Mouse (Mus musculus) neural tube, embryonic 12.5 days (tissue): Measurements from ENCODE around the gene Nlrc5. TPM values are rescaled to one million over a fixed set of nuclear protein-coding genes. Genes with fewer than 3 reads are reported as not detected.
A peak's percentile ranks its signal among the peaks of the same experiment; 100 is the strongest.

Experiments
- ATAC-seq: fragments of 200-750 bp; cut with Nextera tagmentation; 2 replicates; pipeline ENCODE4 v1.8.0; 2017; ENCODE audit warnings: low read depth, mild to moderate bottlenecking, moderate TSS enrichment, moderate library complexity; ENCODE audit not compliant: low FRiP score
- H3K27ac ChIP-seq: fragments of 300-500 bp; sonication (generic); 2 replicates; pipeline ENCODE4 v1.5.1; 2016
- H3K27me3 ChIP-seq: fragments of 300-500 bp; sonication (generic); replicated peaks from 2 replicates; pipeline ENCODE4 v1.6.1; 2016; ENCODE audit warnings: mild to moderate bottlenecking
- H3K36me3 ChIP-seq: fragments of 300-500 bp; sonication (generic); 2 replicates; pipeline ENCODE4 v1.6.1; 2016; ENCODE audit warnings: mild to moderate bottlenecking
- H3K4me1 ChIP-seq: fragments of 300-500 bp; sonication (generic); 2 replicates; pipeline ENCODE4 v1.6.1; 2016
- H3K4me2 ChIP-seq: fragments of 300-500 bp; sonication (generic); replicated peaks from 2 replicates; pipeline ENCODE4 v1.6.1; 2016; ENCODE audit warnings: mild to moderate bottlenecking
- H3K4me3 ChIP-seq: fragments of 300-500 bp; sonication (generic); 2 replicates; pipeline ENCODE4 v1.5.1; 2016
- H3K9ac ChIP-seq: fragments of 300-500 bp; sonication (generic); 2 replicates; pipeline ENCODE4 v1.6.1; 2016; ENCODE audit warnings: mild to moderate bottlenecking
- H3K9me3 ChIP-seq: fragments of 300-500 bp; sonication (generic); 2 replicates; pipeline ENCODE4 v1.6.1; 2016; ENCODE audit warnings: mild to moderate bottlenecking
- WGBS: fragments of 180-500 bp; shearing (Covaris S2); methylation state at CpG from one replicate; pipeline ENCODE4 v1.1.7; 2016; 5-methylcytosine and 5-hydroxymethylcytosine counted together
- polyA plus RNA-seq: library from polyadenylated mRNA; unstranded; fragments of >200 nt; fragmentation: Nextera tagmentation; extraction: Ambion mirVana; gene quantifications from 2 replicates; pipeline ENCODE4 v1.2.1, GENCODE M21; 2016

Gene Nlrc5
- 0.17 and 0.39 TPM in 2 replicates for polyA plus RNA-seq

GRCm38 (mm10) chr8:94433981-94434466, at the start of gene Nlrc5:
TSS of gene Nlrc5 (plus strand) at chr8:94434356.
- Histone ChIP-seq H3K9ac (0 out of 2 replicates have a peak within 1 kb of the TSS, but pooled peaks have one; percentile 26), H3K4me3 (peak within 1 kb of the TSS; percentile 27), H3K27ac (no peak within 1 kb of the TSS), H3K4me2 (peak within 1 kb of the TSS; percentile 63), H3K27me3 (peaks cover 20% of the 10 kb centered on the region; the same call in 1 of the 2 replicates), H3K9me3 (no peaks in the 10 kb centered on the region), H3K4me1 (peaks cover 7% of the 10 kb centered on the region), H3K36me3 (no peaks in the 10 kb centered on the region)
- 2% methylated on average over 29 of the region's 29 CpGs for WGBS
- ATAC-seq = 0 out of 2 replicates have a peak, but pooled peaks have one; percentile 33

DNA sequence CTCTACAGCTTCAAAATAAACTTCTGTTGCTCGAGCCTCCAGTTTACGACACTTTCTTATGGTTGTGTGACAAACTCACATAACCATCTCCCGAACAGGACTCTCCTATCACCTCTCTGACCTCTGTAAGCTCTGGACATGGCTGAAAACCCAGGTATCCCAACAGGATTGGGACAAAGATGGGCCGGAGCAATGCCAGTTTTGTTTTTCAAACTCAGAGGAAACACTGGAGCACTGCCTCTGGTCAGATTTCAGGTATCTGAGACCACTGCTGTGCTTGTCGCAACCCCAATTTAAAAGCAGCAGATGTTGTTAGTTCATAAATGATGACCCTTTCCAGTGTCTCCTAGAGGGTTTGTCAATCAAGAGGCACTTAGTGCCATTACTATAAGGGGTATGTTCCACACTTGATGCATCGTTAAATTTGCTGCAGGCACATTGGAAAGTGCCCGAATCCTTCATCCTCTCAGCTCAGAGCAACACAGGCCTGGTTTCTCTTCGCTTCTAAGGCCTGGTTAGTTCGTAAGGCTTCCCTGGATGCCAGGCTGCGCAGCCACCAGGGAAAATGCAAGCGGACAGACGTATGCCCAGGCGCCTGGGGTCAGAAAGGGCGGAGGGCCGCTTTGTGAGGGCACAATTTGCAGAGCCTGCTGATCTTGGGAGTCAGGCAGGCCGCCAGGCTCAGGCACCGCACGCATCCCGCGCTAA, 48.5 kb upstream of the Nlrc5 start:
- Histone ChIP-seq H3K4me1 (peaks cover 10% of the 10 kb centered on the region; the same call in 1 of the 2 replicates), H3K36me3 (peaks cover 15% of the 10 kb centered on the region), H3K27me3 (no peaks in the 10 kb centered on the region), H3K27ac (peak overlapping the region; percentile 55; the same call in 1 of the 2 replicates), H3K4me3 (peak overlapping the region; percentile 76), H3K9ac (peak overlapping the region; percentile 84), H3K9me3 (no peaks in the 10 kb centered on the region), H3K4me2 (peak overlapping the region; percentile 83)
- ATAC-seq = peak; percentile 29; the same call in 1 of the 2 replicates
- WGBS = 24% methylated on average over 20 of the region's 20 CpGs

GRCm38 (mm10) chr8:94386214-94387026, 47.7 kb upstream of the Nlrc5 start, which contains the start of gene Herpud1:
TSS of gene Herpud1 (plus strand) at chr8:94386438.
- Histone ChIP-seq H3K4me2 (peak within 1 kb of the TSS; percentile 83), H3K27me3 (no peaks in the 10 kb centered on the region), H3K4me3 (peak within 1 kb of the TSS; percentile 76), H3K27ac (peak within 1 kb of the TSS; percentile 55; the same call in 1 of the 2 replicates), H3K9me3 (no peaks in the 10 kb centered on the region), H3K4me1 (peaks cover 10% of the 10 kb centered on the region; the same call in 1 of the 2 replicates), H3K9ac (peak within 1 kb of the TSS; percentile 84), H3K36me3 (peaks cover 22% of the 10 kb centered on the region)
- peak; percentile 99 for ATAC-seq
- under 1% methylated on average over 65 of the region's 65 CpGs for WGBS

- WGBS = under 1% methylated on average over 25 of the region's 25 CpGs
- peak; percentile 49 for ATAC-seq
- Histone ChIP-seq H3K36me3 (peaks cover 30% of the 10 kb centered on the region), H3K9ac (peak overlapping the region; percentile 84), H3K4me1 (peaks cover 10% of the 10 kb centered on the region; the same call in 1 of the 2 replicates), H3K4me3 (peak overlapping the region; percentile 76), H3K27me3 (no peaks in the 10 kb centered on the region), H3K27ac (no peak overlapping the region), H3K4me2 (peak overlapping the region; percentile 83), H3K9me3 (no peaks in the 10 kb centered on the region)
These were observed 47.0 kb upstream of the Nlrc5 start for GRCm38 (mm10) chr8:94387027-94387684.

DNA sequence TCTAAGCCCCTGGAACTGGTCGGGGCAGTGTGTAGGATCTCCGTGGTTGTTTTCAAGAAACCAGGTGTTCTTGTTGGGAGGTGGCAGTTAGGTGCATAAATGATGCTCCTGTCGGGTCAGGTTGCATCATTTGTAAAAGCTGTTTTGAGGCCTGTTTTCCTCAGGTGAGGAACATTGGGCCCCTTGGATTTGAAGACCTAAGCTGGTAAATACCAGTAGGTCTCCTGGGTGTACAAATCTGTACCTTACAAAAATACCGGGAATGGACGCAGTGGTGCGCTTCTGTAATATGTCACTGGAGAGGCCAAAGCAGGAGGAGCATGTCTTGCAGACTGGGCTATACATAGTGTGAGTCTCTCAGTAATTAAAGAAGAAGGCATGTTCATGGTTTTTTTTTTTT, 46.4 kb upstream of the Nlrc5 start:
- WGBS = 44% methylated on average over 6 of the region's 6 CpGs
- Histone ChIP-seq H3K4me3 (peak overlapping the region; percentile 76), H3K9me3 (no peaks in the 10 kb centered on the region)

GRCm38 (mm10) chr8:94389531-94389930, 44.6 kb upstream of the Nlrc5 start:
- Histone ChIP-seq H3K27ac (no peak overlapping the region), H3K9ac (no peak overlapping the region), H3K36me3 (peaks cover 46% of the 10 kb centered on the region), H3K27me3 (no peaks in the 10 kb centered on the region), H3K4me2 (no peak overlapping the region), H3K9me3 (no peaks in the 10 kb centered on the region), H3K4me3 (no peak overlapping the region), H3K4me1 (peaks cover 10% of the 10 kb centered on the region; the same call in 1 of the 2 replicates)
- no peak for ATAC-seq
- WGBS = 93% methylated on average over 6 of the region's 6 CpGs

More for the DNA sequence above, 46.4 kb upstream of the Nlrc5 start:
- H3K27me3 ChIP-seq = no peaks in the 10 kb centered on the region
- peaks cover 10% of the 10 kb centered on the region; the same call in 1 of the 2 replicates for H3K4me1 ChIP-seq
- H3K4me2 ChIP-seq = peak overlapping the region; percentile 83
- no peak for ATAC-seq
- H3K36me3 ChIP-seq = peaks cover 36% of the 10 kb centered on the region
- H3K9ac ChIP-seq = peak overlapping the region; percentile 84
- no peak overlapping the region for H3K27ac ChIP-seq

GRCm38 (mm10) chr8:94390429-94390828, 43.7 kb upstream of the Nlrc5 start:
- no peaks in the 10 kb centered on the region for H3K27me3 ChIP-seq
- H3K4me3 ChIP-seq = no peak overlapping the region
- ATAC-seq = no peak
- WGBS = 95% methylated on average over 6 of the region's 6 CpGs
- H3K4me1 ChIP-seq = peaks cover 9% of the 10 kb centered on the region; the same call in 1 of the 2 replicates
- no peak overlapping the region for H3K27ac ChIP-seq
- H3K9me3 ChIP-seq = no peaks in the 10 kb centered on the region
- no peak overlapping the region for H3K9ac ChIP-seq
- H3K4me2 ChIP-seq = no peak overlapping the region
- peaks cover 54% of the 10 kb centered on the region for H3K36me3 ChIP-seq

- Histone ChIP-seq H3K9ac (no peak overlapping the region), H3K36me3 (peaks cover 58% of the 10 kb centered on the region), H3K4me2 (no peak overlapping the region), H3K4me1 (peaks cover 5% of the 10 kb centered on the region; the same call in 1 of the 2 replicates), H3K27ac (no peak overlapping the region), H3K9me3 (no peaks in the 10 kb centered on the region), H3K27me3 (no peaks in the 10 kb centered on the region), H3K4me3 (no peak overlapping the region)
- WGBS = 98% methylated on average over 8 of the region's 8 CpGs
- no peak for ATAC-seq
These were observed 43.2 kb upstream of the Nlrc5 start for GRCm38 (mm10) chr8:94390910-94391309.

DNA sequence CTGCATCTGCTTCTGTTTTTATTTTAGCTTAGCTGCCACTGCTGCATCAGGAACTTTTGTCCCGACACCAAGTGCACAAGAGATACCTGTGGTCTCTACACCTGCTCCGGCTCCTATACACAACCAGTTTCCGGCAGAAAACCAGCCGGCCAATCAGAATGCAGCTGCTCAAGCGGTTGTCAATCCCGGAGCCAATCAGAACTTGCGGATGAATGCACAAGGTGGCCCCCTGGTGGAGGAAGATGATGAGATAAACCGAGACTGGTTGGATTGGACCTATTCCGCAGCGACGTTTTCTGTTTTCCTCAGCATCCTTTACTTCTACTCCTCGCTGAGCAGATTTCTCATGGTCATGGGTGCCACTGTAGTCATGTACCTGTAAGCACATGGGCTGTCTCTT, 42.0 kb upstream of the Nlrc5 start:
- Histone ChIP-seq H3K27ac (no peak overlapping the region), H3K4me2 (no peak overlapping the region), H3K4me1 (peaks cover 5% of the 10 kb centered on the region; the same call in 1 of the 2 replicates)

GRCm38 (mm10) chr8:94392648-94393047, 41.5 kb upstream of the Nlrc5 start:
- H3K36me3 ChIP-seq = peaks cover 65% of the 10 kb centered on the region
- ATAC-seq = no peak
- H3K4me3 ChIP-seq = no peak overlapping the region

More for the DNA sequence above, 42.0 kb upstream of the Nlrc5 start:
- no peak overlapping the region for H3K4me3 ChIP-seq
- no peaks in the 10 kb centered on the region for H3K9me3 ChIP-seq
- ATAC-seq = no peak
- H3K36me3 ChIP-seq = peaks cover 61% of the 10 kb centered on the region
- H3K27me3 ChIP-seq = no peaks in the 10 kb centered on the region
- H3K9ac ChIP-seq = no peak overlapping the region
- 80% methylated on average over 12 of the region's 12 CpGs for WGBS

GRCm38 (mm10) chr8:94395851-94396540, 38.2 kb upstream of the Nlrc5 start:
- WGBS = 90% methylated on average over 6 of the region's 6 CpGs
- Histone ChIP-seq H3K36me3 (peaks cover 48% of the 10 kb centered on the region), H3K27me3 (no peaks in the 10 kb centered on the region), H3K27ac (no peak overlapping the region), H3K4me3 (no peak overlapping the region), H3K4me2 (no peak overlapping the region), H3K9me3 (no peaks in the 10 kb centered on the region), H3K9ac (no peak overlapping the region), H3K4me1 (no peaks in the 10 kb centered on the region)
- ATAC-seq = no peak

More at GRCm38 (mm10) chr8:94392648-94393047, 41.5 kb upstream of the Nlrc5 start:
- WGBS = 83% methylated on average over 6 of the region's 6 CpGs
- H3K27me3 ChIP-seq = no peaks in the 10 kb centered on the region
- H3K4me1 ChIP-seq = peaks cover 3% of the 10 kb centered on the region; the same call in 1 of the 2 replicates
- no peaks in the 10 kb centered on the region for H3K9me3 ChIP-seq
- H3K27ac ChIP-seq = no peak overlapping the region
- no peak overlapping the region for H3K4me2 ChIP-seq
- no peak overlapping the region for H3K9ac ChIP-seq
